In the genomic region with DNA sequence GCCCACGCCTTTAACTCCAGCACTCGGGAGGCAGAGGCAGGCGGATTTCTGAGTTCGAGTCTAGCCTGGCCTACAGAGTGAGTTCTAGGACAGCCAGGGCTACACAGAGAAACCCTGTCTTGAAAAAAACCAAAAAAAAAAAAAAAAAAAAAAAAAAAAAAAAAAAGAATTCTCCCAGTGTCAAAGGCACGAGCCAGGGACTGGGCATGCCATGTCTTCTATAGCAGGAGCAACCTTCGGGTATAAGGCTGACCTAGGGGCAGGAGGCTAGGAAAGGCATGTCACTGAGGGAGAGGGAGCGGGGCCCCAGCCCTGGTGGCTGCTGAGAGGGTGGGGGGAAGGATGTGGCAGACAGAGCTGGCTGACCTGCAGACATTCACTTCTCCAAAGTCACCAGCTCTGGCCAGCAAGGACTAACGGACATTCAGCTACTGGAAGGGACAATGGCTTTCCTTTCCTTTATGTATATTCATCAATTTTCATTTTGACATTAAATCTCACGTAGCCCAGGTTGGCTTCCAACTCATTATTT, we compare ENCODE assay signal across 23 mouse cellular contexts. TPM values are rescaled to one million over a fixed set of nuclear protein-coding genes. Genes with fewer than 3 reads are reported as not detected.
"Had no signal": no experiment of that assay in that cellular context is flagged by ENCODE, and none has a peak within 500 bp of the region (broad histone marks: within the 10 kb centered on the region; RNA-seq: fewer than 3 reads in every experiment).

No protein-coding gene starts in this region.

- H3K9ac ChIP-seq: limb, embryonic 13.5 days; liver, embryonic 14.5 days; liver, postnatal 0 days; lung, embryonic 14.5 days; midbrain, embryonic 13.5 days; neural tube, embryonic 13.5 days had no signal

- ATAC-seq: liver, postnatal 0 days; lung, postnatal 0 days; midbrain, embryonic 13.5 days; midbrain, embryonic 16.5 days had no signal

- H3K4me2 ChIP-seq: limb, embryonic 13.5 days; lung, embryonic 14.5 days; midbrain, embryonic 13.5 days; neural tube, embryonic 13.5 days had no signal

- H3K9me3 ChIP-seq: limb, embryonic 10.5 days; limb, embryonic 13.5 days; megakaryocyte, embryonic 14.5 days; midbrain, embryonic 10.5 days; midbrain, embryonic 13.5 days; neural tube, embryonic 13.5 days had no signal

- H3K36me3 ChIP-seq: limb, embryonic 10.5 days; limb, embryonic 13.5 days; midbrain, embryonic 10.5 days; midbrain, embryonic 13.5 days; neural tube, embryonic 13.5 days had no signal

- DNase-seq: kidney, adult 18-20 months; kidney, postnatal 25 days; layer of hippocampus, adult 9-11 months; liver, postnatal 0 days; lung, embryonic 14.5 days; lung, postnatal 36 days; thymus, adult 2 months; thymus, postnatal 14 days; thymus, postnatal 4 days had no signal

- H3K27me3 ChIP-seq: limb, embryonic 13.5 days; midbrain, embryonic 13.5 days; neural tube, embryonic 13.5 days had no signal

- H3K4me3 ChIP-seq: layer of hippocampus, adult 2 months; limb, embryonic 10.5 days; limb, embryonic 13.5 days; megakaryocyte, embryonic 14.5 days; midbrain, embryonic 10.5 days; midbrain, embryonic 13.5 days; myocyte; neural tube, embryonic 13.5 days had no signal

- H3K27ac ChIP-seq: kidney, postnatal 0 days; layer of hippocampus, adult 2 months; limb, embryonic 10.5 days; limb, embryonic 13.5 days; liver, embryonic 14.5 days; midbrain, embryonic 10.5 days; midbrain, embryonic 13.5 days; neural tube, embryonic 13.5 days; stomach, postnatal 0 days had no signal

RNA-seq across cellular contexts. Expression of a gene that starts 50.1 kb away (rescaled TPM):
- total RNA-seq: monocyte, adult 5-6 weeks had no signal
- polyA plus RNA-seq: myocyte had no signal
